Mouse (Mus musculus) cortical plate, adult 2 months (tissue): ENCODE results near the gene Rab42. TPM values are rescaled to one million over a fixed set of nuclear protein-coding genes. Genes with fewer than 3 reads are reported as not detected.

Source experiments
- H3K27ac ChIP-seq: fragments of 200-500 bp; 2 replicates; pipeline ENCODE4 v1.5.1; 2012; ENCODE audit warnings: low read length, control low read depth, inconsistent platforms; ENCODE audit not compliant: insufficient read depth
- H3K4me1 ChIP-seq: fragments of 200-500 bp; 2 replicates; pipeline ENCODE4 v1.6.1; 2011; ENCODE audit warnings: low read length; ENCODE audit not compliant: control insufficient read depth, insufficient read depth
- H3K4me3 ChIP-seq: fragments of 200-500 bp; 2 replicates; pipeline ENCODE4 v1.5.1; 2011; ENCODE audit warnings: mild to moderate bottlenecking, low read length, control low read depth; ENCODE audit not compliant: insufficient read depth
- CTCF ChIP-seq: fragments of 200-500 bp; IDR thresholded peaks from 2 replicates; pipeline ENCODE4 v1.5.1; 2011; ENCODE audit warnings: mild to moderate bottlenecking, control low read depth, low read length; ENCODE audit not compliant: insufficient read depth; ENCODE audit errors: extremely low read depth
- POLR2A ChIP-seq: fragments of 200-500 bp; IDR thresholded peaks from 2 replicates; pipeline ENCODE4 v1.6.1; 2011; ENCODE audit warnings: mild to moderate bottlenecking, low read length, control low read depth; ENCODE audit not compliant: insufficient read depth; ENCODE audit errors: extremely low read depth
- polyA plus RNA-seq: library from polyadenylated mRNA; depleted of rRNA; stranded (reverse); fragments of >200 nt; gene quantifications from 2 replicates; pipeline ENCODE4 v1.2.3, GENCODE M21; 2012

The Rab42 gene
- polyA plus RNA-seq, 1 experiment = 3.8 TPM

GRCm38 (mm10) chr4:132345135-132345842, 42.1 kb upstream of the Rab42 start:
- H3K27ac ChIP-seq = no peak overlapping the region
- TF ChIP-seq CTCF = peak; percentile 65
- peak; percentile 39; the same call in 1 of the 2 replicates for TF ChIP-seq POLR2A
- H3K4me1 ChIP-seq = no peaks in the 10 kb centered on the region
- peak overlapping the region; percentile 62 for H3K4me3 ChIP-seq

- Histone ChIP-seq H3K4me1 (no peaks in the 10 kb centered on the region), H3K27ac (no peak overlapping the region), H3K4me3 (peak overlapping the region; percentile 62)
- TF ChIP-seq CTCF = no peak
- no peak for TF ChIP-seq POLR2A
Measured at GRCm38 (mm10) chr4:132344403-132345134, 41.4 kb upstream of the Rab42 start.

DNA sequence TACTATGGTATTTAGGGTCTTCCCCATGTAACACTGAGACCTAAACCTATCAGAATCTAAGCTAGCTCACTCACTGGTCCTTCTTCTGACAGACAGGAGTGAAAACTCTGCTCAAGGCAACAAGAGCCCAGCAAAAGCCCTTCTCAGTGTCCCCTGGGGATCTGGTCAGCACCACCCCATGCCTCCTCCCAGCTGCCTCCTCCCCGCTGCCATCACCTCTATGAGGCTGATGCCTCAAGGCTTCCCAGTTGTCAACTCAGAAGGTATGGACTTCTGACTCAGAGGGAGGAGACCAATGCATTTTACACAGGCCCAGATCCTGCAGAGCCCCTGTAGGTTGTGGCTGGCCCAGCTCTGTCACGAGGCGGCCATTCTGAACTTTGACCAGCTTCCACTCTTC, 38.3 kb upstream of the Rab42 start:
- H3K4me3 ChIP-seq = no peak overlapping the region
- no peak for TF ChIP-seq CTCF
- no peak for TF ChIP-seq POLR2A
- no peaks in the 10 kb centered on the region for H3K4me1 ChIP-seq
- H3K27ac ChIP-seq = no peak overlapping the region

GRCm38 (mm10) chr4:132338943-132339342, 35.8 kb upstream of the Rab42 start:
- Histone ChIP-seq H3K27ac (no peak overlapping the region), H3K4me1 (no peaks in the 10 kb centered on the region), H3K4me3 (no peak overlapping the region)
- TF ChIP-seq POLR2A = no peak
- TF ChIP-seq CTCF = no peak

DNA sequence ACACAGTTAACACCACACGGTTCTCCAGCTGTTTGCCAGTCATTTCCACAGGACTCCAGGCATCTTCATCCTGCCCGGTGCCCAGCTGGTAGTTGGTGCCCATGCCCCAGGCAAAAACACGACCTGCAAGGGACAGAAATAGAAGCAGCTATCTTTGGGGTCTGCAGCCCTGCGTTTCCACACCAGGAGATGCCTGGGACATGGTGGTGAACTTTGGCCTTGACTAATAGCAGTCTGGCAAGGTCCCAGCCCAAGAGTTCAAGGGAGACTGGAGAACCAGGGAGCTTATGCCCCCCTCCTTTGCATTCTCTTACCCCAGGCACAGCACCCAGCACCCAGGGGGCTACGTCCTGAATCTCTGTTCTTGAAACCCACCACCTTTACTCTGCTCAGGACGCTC, 29.7 kb upstream of the Rab42 start:
- H3K4me1 ChIP-seq = no peaks in the 10 kb centered on the region; the same call in 1 of the 2 replicates
- TF ChIP-seq CTCF = no peak
- no peak for TF ChIP-seq POLR2A
- no peak overlapping the region for H3K27ac ChIP-seq
- no peak overlapping the region for H3K4me3 ChIP-seq

- no peaks in the 10 kb centered on the region; the same call in 1 of the 2 replicates for H3K4me1 ChIP-seq
- H3K4me3 ChIP-seq = no peak overlapping the region
- TF ChIP-seq CTCF = no peak
- no peak overlapping the region for H3K27ac ChIP-seq
Measured at GRCm38 (mm10) chr4:132331960-132332359, 28.8 kb upstream of the Rab42 start.

DNA sequence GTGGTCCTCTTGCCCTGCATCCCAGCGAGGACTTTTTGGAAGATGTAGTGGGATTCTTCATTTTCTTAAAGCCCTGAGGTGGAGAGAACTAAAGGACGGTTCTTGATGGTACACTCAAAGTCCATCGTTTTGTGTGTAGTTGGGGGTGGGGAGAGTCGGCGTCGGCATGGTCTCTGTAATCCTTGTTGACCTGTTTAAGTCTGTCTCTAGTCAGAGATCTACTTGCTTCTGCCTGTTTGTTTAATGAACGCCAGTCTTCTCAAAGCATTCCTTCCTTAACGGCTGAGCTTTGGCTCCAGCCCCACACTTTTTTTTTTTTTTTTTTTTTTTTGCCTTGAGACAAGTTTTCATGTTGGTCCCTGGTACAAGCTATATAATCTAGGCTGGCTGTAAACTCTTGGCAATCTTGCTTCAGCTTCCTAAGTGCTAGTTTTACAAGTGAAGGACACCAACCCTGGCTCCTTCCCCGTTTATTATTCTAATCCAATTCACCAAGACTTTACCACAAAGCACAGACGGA, 26.7 kb upstream of the Rab42 start:
- TF ChIP-seq POLR2A (no peak), CTCF (no peak)
- no peak overlapping the region for H3K27ac ChIP-seq
- no peaks in the 10 kb centered on the region; the same call in 1 of the 2 replicates for H3K4me1 ChIP-seq
- H3K4me3 ChIP-seq = peak overlapping the region; percentile 66

- Histone ChIP-seq H3K27ac (no peak within 1 kb of the TSS), H3K4me1 (no peaks in the 10 kb centered on the region; the same call in 1 of the 2 replicates), H3K4me3 (peak within 1 kb of the TSS; percentile 66)
- peak; percentile 80 for TF ChIP-seq POLR2A
- TF ChIP-seq CTCF = no peak
Measured at GRCm38 (mm10) chr4:132329115-132329834, 26.1 kb upstream of the Rab42 start, which contains the start of gene Trnau1ap. Gene Trnau1ap (minus strand): TSS chr4:132329538.

GRCm38 (mm10) chr4:132328391-132328982, 25.3 kb upstream of the Rab42 start:
- Histone ChIP-seq H3K4me1 (no peaks in the 10 kb centered on the region; the same call in 1 of the 2 replicates), H3K4me3 (peak overlapping the region; percentile 66), H3K27ac (no peak overlapping the region)
- no peak for TF ChIP-seq POLR2A
- TF ChIP-seq CTCF = no peak
